Mouse (Mus musculus) embryonic fibroblast, embryonic 13.5 days (primary cell): ENCODE measurements around the gene Ly6g5c. TPM values are rescaled to one million over a fixed set of nuclear protein-coding genes. Genes with fewer than 3 reads are reported as not detected.
A peak's percentile ranks its signal among the peaks of the same experiment; 100 is the strongest.

ENCODE experiments used
- H3K27ac ChIP-seq: 2 replicates; pipeline ENCODE4 v1.5.1; 2012; ENCODE audit warnings: low read length, control low read depth, inconsistent platforms; ENCODE audit not compliant: insufficient read depth
- H3K4me1 ChIP-seq: 2 replicates; pipeline ENCODE4 v1.6.1; 2011; ENCODE audit warnings: low read length; ENCODE audit not compliant: control insufficient read depth, insufficient read depth
- H3K4me3 ChIP-seq: 2 replicates; pipeline ENCODE4 v1.5.1; 2011; ENCODE audit warnings: mild to moderate bottlenecking, control low read depth, low read length; ENCODE audit not compliant: insufficient read depth
- CTCF ChIP-seq: IDR thresholded peaks from 2 replicates; pipeline ENCODE4 v1.5.1; 2011; ENCODE audit warnings: mild to moderate bottlenecking, control low read depth, low read length, moderate library complexity, borderline replicate concordance; ENCODE audit not compliant: insufficient read depth
- POLR2A ChIP-seq: IDR thresholded peaks from 2 replicates; pipeline ENCODE4 v1.6.1; 2011; ENCODE audit warnings: low read depth, mild to moderate bottlenecking, control low read depth, low read length, moderate library complexity
- polyA plus RNA-seq: library from polyadenylated mRNA; stranded (reverse); fragments of >200 nt; gene quantifications from 2 replicates; pipeline ENCODE4 v1.2.4, GENCODE M21; 2011; ENCODE audit warnings: low read depth; ENCODE audit not compliant: missing spikeins, insufficient read length

Gene Ly6g5c
- polyA plus RNA-seq, 1 experiment = not detected

DNA sequence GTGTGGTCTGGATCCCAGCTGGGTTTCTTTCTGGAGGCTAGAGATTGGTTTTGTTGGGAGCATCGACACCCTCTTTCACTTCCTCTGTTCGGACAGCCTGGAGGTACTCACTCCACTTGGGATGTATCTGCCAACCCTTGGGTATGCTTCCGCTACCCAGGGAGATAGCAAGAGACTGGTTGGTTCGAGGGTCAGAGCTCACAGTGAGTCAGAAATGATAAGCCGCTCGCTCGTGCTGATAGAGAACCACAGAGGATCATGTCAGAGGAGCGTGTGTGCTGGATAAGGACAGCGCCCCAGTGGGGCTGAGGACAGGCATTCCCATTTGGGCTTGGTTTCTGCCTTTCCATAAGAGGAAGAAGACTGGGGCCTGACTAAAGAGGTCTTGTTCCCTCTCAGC, 28.3 kb upstream of the Ly6g5c start:
- H3K4me1 ChIP-seq = no peaks in the 10 kb centered on the region
- no peak overlapping the region for H3K27ac ChIP-seq
- TF ChIP-seq POLR2A (no peak), CTCF (no peak)
- no peak overlapping the region for H3K4me3 ChIP-seq

DNA sequence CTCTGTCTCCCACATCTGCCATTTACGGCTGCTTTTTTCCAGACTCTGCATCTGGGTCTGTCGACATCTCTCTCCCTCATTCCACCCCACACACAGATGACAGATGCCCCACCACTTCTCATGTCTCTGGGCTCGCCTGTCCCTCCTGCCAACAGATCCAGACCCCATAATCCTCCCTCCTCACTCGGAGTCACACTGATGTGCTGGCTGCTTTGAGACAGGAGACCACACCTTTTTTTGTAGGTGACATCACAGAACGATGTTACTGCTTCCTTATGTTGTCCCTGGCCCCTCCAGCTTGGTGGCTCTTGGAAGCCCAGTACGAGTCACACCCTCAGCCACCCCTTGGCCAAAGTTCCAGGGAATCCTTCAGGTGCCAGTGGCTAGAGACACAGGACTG, 27.8 kb upstream of the Ly6g5c start:
- Histone ChIP-seq H3K27ac (no peak overlapping the region), H3K4me1 (no peaks in the 10 kb centered on the region), H3K4me3 (no peak overlapping the region)
- TF ChIP-seq POLR2A (no peak), CTCF (no peak)

DNA sequence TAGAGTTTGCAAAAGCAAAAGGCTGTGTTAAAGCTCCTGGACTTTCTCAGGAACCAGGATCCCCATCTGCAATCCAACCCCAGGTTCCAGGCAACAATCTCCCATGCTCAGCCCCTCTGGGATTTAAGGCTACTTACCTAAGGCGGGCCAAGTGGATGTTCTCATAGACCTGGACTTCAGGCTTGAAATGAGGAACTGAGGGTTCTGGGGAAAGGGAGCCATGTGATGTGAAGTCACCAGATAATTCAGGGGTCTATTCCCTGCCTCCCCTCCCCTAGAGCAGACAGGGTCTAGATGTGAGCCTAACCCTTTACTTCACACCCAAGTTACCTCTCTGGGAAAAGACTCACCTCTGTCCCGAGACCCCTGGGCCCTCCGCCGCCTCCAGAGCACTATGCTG, 27.4 kb upstream of the Ly6g5c start:
- H3K4me1 ChIP-seq = no peaks in the 10 kb centered on the region
- no peak overlapping the region for H3K27ac ChIP-seq
- no peak overlapping the region for H3K4me3 ChIP-seq
- TF ChIP-seq POLR2A (no peak), CTCF (no peak)

DNA sequence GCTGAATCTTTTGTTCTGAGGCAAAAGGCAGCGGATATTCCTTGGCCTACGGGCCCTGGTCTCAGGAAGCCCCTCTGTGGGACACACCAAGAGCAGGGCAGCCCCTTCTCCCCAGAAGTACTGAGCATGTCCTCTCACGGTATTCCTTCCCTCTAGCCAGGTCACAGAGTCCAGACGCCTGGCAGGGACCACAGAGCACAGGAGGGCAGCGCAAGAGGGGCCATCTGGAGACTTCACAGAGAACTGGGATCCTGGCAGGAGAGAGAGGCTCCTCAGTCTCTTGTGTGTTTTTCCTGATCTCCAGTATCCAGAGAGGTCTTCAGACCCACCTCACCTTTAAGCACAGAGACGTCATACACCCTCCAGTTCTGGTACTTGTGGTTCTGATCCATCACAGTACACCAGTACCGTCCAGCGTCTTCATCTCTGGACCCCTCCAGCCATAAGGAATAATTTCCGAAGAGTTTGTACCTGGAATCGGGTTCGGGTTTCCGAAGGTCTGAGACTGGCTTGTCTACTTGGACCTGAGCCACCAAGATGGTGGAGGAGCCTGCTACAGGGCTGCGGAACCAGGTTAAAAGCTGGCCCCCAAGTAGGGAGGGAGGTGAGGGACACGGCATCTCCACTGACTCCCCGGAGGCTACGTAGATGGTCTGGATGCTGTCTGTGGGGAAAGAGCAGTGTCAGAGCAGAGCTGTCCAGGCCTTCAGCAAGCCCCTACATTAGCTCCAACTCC, 25.1 kb upstream of the Ly6g5c start:
- H3K4me1 ChIP-seq = no peaks in the 10 kb centered on the region
- H3K4me3 ChIP-seq = no peak overlapping the region
- H3K27ac ChIP-seq = no peak overlapping the region
- TF ChIP-seq CTCF = no peak
- TF ChIP-seq POLR2A = no peak

DNA sequence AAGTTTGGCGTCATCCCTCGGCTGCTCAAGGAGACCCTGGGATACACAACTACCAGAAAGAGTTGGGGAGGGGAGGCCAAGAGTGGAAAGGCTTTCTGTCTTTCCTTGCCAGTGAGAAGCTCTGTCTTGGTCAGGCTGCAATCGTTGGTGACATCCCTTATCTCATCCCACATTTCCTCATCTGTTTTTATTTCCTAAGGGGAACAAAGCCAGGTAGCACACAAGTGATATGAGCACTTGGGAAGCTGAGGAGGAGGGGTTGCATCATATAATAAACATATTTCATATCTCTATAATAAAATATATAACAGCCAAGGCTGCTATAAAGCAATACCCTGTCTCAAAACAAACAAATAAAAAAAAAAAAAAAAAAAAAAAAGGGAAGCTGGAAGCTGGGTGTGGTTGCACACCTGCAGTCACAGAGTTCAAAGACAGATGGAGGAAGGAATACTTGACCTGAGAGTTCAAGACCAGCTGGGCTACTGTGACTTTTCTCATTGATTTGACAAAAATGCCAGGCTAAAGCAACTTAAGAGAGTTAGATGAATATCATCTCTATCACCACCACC, 24.1 kb upstream of the Ly6g5c start:
- H3K4me1 ChIP-seq = no peaks in the 10 kb centered on the region
- TF ChIP-seq POLR2A = no peak
- no peak for TF ChIP-seq CTCF

DNA sequence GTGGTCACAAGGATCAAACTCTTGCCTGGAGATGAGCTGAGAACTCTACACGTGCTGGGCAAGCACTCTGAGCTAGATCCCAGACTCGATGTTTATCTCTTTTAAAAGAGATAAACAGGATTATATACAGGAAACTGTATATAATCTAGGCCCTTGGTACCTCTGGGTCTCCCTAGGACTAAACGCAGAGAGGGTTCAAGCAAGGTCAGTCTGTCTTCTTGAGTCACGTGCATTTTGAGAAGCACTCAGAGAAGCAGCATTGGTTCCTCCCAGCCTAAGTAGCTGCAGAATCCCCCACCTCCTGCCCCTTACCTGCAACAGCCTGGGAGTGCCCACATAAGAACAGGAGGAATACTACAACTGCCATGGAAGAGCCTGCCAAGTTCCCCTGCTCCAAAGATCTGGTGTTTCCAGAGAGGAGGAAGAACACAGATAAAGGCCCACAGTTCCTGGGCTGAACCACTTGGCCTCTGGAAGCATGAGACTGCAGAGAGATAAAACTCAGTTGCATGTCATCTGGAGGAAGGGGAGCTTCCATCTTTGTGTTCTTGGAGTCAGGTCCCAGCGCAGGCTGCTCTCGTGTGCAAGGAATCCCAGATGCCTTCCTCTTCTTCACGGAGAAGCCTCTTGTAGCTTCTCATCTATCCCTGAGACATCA, 22.7 kb upstream of the Ly6g5c start, which contains the start of gene Ly6g6f:
Gene Ly6g6f (minus strand): TSS at position 403 of the 658 bp plus-strand sequence.
- H3K4me1 ChIP-seq = 0 out of 2 replicates have a peak, but pooled peaks cover 3% of the 10 kb centered on the region
- H3K27ac ChIP-seq = no peak within 1 kb of the TSS
- no peak within 1 kb of the TSS for H3K4me3 ChIP-seq
- TF ChIP-seq POLR2A (no peak), CTCF (no peak)

More for the DNA sequence above, 24.1 kb upstream of the Ly6g5c start:
- no peak overlapping the region for H3K27ac ChIP-seq
- no peak overlapping the region for H3K4me3 ChIP-seq

DNA sequence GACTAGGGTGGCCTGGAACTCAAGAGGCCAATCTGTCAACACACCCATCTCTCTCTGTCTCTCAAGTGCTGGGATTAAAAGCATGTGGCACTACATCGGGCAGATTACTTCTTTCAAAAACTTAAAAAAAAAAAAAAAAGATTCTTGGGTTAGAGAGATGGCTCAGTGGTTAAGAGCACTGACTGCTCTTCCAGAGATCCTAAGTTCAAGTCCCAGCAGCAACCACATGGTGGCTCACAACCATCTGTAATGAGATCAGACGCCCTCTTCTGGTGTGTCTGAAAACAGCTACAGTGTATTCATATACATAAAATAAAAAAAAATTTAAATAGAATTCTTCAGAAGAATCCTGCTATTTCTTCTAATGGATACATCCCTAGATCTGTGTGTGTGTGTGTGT, 19.9 kb upstream of the Ly6g5c start:
- H3K4me1 ChIP-seq = 0 out of 2 replicates have a peak, but pooled peaks cover 4% of the 10 kb centered on the region
- TF ChIP-seq CTCF (no peak), POLR2A (no peak)
- no peak overlapping the region for H3K4me3 ChIP-seq
- no peak overlapping the region for H3K27ac ChIP-seq

DNA sequence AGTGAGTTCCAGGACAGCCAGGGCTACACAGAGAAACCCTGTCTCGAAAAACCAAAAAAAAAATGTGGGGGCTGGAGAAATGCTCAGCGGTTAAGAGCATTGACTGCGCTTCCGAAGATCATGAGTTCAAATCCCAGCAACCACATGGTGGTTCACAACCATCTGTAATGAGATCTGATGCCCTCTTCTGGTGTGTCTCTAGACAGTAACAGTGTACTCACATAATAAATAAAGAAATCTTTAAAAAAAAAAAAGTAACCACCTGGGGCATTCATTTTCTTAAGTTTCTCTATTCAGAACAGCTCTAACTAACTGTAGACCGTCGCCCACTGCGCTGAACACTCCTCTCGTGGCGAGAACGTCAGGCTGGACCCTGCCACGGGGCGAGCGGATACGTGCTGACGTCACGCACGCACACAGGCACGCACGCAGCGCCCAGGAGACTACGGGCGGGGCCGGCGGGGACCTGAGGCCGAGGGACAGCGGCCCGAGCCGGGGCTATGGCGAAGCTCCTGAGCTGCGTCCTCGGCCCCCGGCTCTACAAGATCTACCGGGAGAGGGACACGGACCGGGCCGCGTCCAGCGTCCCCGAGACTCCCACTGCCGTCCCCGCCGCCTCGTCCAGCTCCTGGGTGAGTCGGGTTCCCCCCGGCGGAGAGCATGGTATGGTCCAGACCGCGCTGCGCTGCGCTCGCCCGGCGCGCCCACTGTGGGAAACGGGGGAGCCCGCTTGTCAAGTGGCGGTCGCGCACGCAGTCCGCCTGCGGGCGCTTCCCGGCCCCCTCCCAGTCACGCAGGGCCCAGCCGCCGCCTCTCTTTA, 19.0 kb upstream of the Ly6g5c start, which contains the start of gene Abhd16a:
Gene Abhd16a (plus strand): TSS at position 439 of the 820 bp plus-strand sequence.
- Histone ChIP-seq H3K27ac (peak within 1 kb of the TSS; percentile 82), H3K4me1 (0 out of 2 replicates have a peak, but pooled peaks cover 4% of the 10 kb centered on the region)
- TF ChIP-seq POLR2A (peak; percentile 94), CTCF (no peak)

More for the DNA sequence above, 19.0 kb upstream of the Ly6g5c start, which contains the start of gene Abhd16a:
- H3K4me3 ChIP-seq = peak within 1 kb of the TSS; percentile 94
